Mouse (Mus musculus) olfactory bulb, adult 2 months (tissue): ENCODE data around the gene Rhbg.

Experiments
- CTCF ChIP-seq: fragments of 200-500 bp; IDR thresholded peaks from 2 replicates; pipeline ENCODE4 v1.5.1; 2012; ENCODE audit warnings: low read depth, mild to moderate bottlenecking, low read length, moderate library complexity; ENCODE audit not compliant: insufficient read depth
- POLR2A ChIP-seq: fragments of 200-500 bp; IDR thresholded peaks from 2 replicates; pipeline ENCODE4 v1.6.1; 2012; ENCODE audit warnings: mild to moderate bottlenecking, low read depth, low read length, moderate library complexity; ENCODE audit not compliant: insufficient read depth

DNA sequence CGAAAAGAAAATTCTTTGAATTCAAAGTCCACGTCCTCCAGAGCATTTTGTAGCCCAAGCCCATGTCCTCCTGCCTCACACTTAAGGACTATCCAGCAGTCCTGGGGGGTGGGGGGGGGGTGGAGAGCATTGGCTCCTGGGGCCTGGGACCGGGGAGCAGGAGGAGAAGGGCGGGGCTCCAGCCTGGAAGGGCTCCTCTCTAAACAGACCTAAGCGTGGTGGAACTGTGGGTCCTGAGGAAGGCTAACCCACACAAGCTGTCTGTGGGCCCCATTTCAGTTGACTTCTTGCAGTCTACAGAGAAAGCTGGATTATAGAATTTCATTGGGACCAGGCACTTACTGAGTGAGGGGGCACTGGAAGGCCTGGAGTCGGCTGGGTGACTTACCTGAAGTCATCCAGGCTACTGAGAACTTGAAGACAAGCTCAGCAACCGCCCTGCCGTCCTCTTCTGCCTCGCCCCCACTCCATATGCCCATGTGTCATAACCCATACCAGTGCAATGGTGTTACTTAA is 55.9 kb downstream of the Rhbg start:
- TF ChIP-seq POLR2A, result no peak
- TF ChIP-seq CTCF, result no peak
